Mouse (Mus musculus): ENCODE measurements around the gene Gm4450. TPM values are rescaled to one million over a fixed set of nuclear protein-coding genes. Genes with fewer than 3 reads are reported as not detected.
"Not testable (repeated sequence)": the region's sequence is repeated elsewhere in the genome, so short reads cannot be mapped to it uniquely, and the experiment has no call there.

Gm4450 gene
- not detected for total RNA-seq (2018; cell fraction: chromatin; rRNA removed)
- total RNA-seq (2018; cell fraction: cytosol; rRNA removed): not detected
- not detected for total RNA-seq (2018; cell fraction: nucleus; rRNA removed)
- not detected in 3 replicates for polyA plus RNA-seq (2018)

- H3K36me3 ChIP-seq (ENCODE audit: inconsistent target); H3K4me3 ChIP-seq (ENCODE audit: inconsistent target); H3K79me2 ChIP-seq (ENCODE audit: inconsistent target); H3K27ac ChIP-seq: not testable (repeated sequence)
- WGBS (ENCODE audit: missing documents): no CpG with 5 or more reads among the region's 1 CpGs
Measured at GRCm38 (mm10) chr3:98457026-98457425, at the start of gene Gm4450. Gene Gm4450 (minus strand): TSS chr3:98457126.

GRCm38 (mm10) chr3:98497401-98497800, 40.5 kb upstream of the Gm4450 start:
- H3K27ac ChIP-seq; H3K4me3 ChIP-seq (ENCODE audit: inconsistent target); H3K36me3 ChIP-seq (ENCODE audit: inconsistent target); H3K79me2 ChIP-seq (ENCODE audit: inconsistent target): not testable (repeated sequence)

- WGBS (ENCODE audit: missing documents): no CpG with 5 or more reads among the region's 2 CpGs
- H3K79me2 ChIP-seq (ENCODE audit: inconsistent target); H3K4me3 ChIP-seq (ENCODE audit: inconsistent target); H3K27ac ChIP-seq; H3K36me3 ChIP-seq (ENCODE audit: inconsistent target): not testable (repeated sequence)
Measured at GRCm38 (mm10) chr3:98496762-98497161, 39.8 kb upstream of the Gm4450 start.

- H3K36me3 ChIP-seq (ENCODE audit: inconsistent target); H3K27ac ChIP-seq; H3K4me3 ChIP-seq (ENCODE audit: inconsistent target); H3K79me2 ChIP-seq (ENCODE audit: inconsistent target): not testable (repeated sequence)
Measured at GRCm38 (mm10) chr3:98495055-98495454, 38.1 kb upstream of the Gm4450 start.

- H3K27ac ChIP-seq; H3K79me2 ChIP-seq (ENCODE audit: inconsistent target): not testable (repeated sequence)
Measured at GRCm38 (mm10) chr3:98494184-98494583, 37.3 kb upstream of the Gm4450 start.

GRCm38 (mm10) chr3:98471499-98471898, 14.6 kb upstream of the Gm4450 start:
- not testable (repeated sequence) for H3K4me3 ChIP-seq (ENCODE audit: inconsistent target); H3K27ac ChIP-seq; H3K36me3 ChIP-seq (ENCODE audit: inconsistent target); H3K79me2 ChIP-seq (ENCODE audit: inconsistent target)

More at GRCm38 (mm10) chr3:98494184-98494583, 37.3 kb upstream of the Gm4450 start:
- not testable (repeated sequence) for H3K36me3 ChIP-seq (ENCODE audit: inconsistent target); H3K4me3 ChIP-seq (ENCODE audit: inconsistent target)

- no CpG with 5 or more reads among the region's 1 CpGs for WGBS (ENCODE audit: missing documents)
- not testable (repeated sequence) for H3K79me2 ChIP-seq (ENCODE audit: inconsistent target); H3K27ac ChIP-seq; H3K36me3 ChIP-seq (ENCODE audit: inconsistent target); H3K4me3 ChIP-seq (ENCODE audit: inconsistent target)
Measured at GRCm38 (mm10) chr3:98471057-98471456, 14.1 kb upstream of the Gm4450 start.

GRCm38 (mm10) chr3:98469323-98469722, 12.4 kb upstream of the Gm4450 start:
- not testable (repeated sequence) for H3K27ac ChIP-seq; H3K79me2 ChIP-seq (ENCODE audit: inconsistent target); H3K36me3 ChIP-seq (ENCODE audit: inconsistent target); H3K4me3 ChIP-seq (ENCODE audit: inconsistent target)
- WGBS (ENCODE audit: missing documents): no CpG with 5 or more reads among the region's 2 CpGs

- not testable (repeated sequence) for H3K79me2 ChIP-seq (ENCODE audit: inconsistent target); H3K4me3 ChIP-seq (ENCODE audit: inconsistent target); H3K27ac ChIP-seq; H3K36me3 ChIP-seq (ENCODE audit: inconsistent target)
- WGBS (ENCODE audit: missing documents): no CpG with 5 or more reads among the region's 5 CpGs
Measured at GRCm38 (mm10) chr3:98453786-98454185, 3.1 kb downstream of the Gm4450 start.

- WGBS (ENCODE audit: missing documents): no CpG with 5 or more reads among the region's 1 CpGs
- not testable (repeated sequence) for H3K4me3 ChIP-seq (ENCODE audit: inconsistent target); H3K36me3 ChIP-seq (ENCODE audit: inconsistent target); H3K79me2 ChIP-seq (ENCODE audit: inconsistent target); H3K27ac ChIP-seq
Measured at GRCm38 (mm10) chr3:98443924-98444323, 13.0 kb downstream of the Gm4450 start.

GRCm38 (mm10) chr3:98443149-98443779, 13.7 kb downstream of the Gm4450 start:
- WGBS (ENCODE audit: missing documents): 7% methylated on average over 3 of the region's 3 CpGs
- not testable (repeated sequence) for H3K4me3 ChIP-seq (ENCODE audit: inconsistent target); H3K27ac ChIP-seq; H3K36me3 ChIP-seq (ENCODE audit: inconsistent target); H3K79me2 ChIP-seq (ENCODE audit: inconsistent target)

GRCm38 (mm10) chr3:98442245-98442644, 14.7 kb downstream of the Gm4450 start:
- not testable (repeated sequence) for H3K4me3 ChIP-seq (ENCODE audit: inconsistent target); H3K36me3 ChIP-seq (ENCODE audit: inconsistent target); H3K79me2 ChIP-seq (ENCODE audit: inconsistent target); H3K27ac ChIP-seq
- 51% methylated on average over 3 of the region's 3 CpGs for WGBS (ENCODE audit: missing documents)

GRCm38 (mm10) chr3:98435030-98435429, 21.9 kb downstream of the Gm4450 start:
- 83% methylated on average over 1 of the region's 1 CpGs for WGBS (ENCODE audit: missing documents)
- Histone ChIP-seq H3K27ac (no peak overlapping the region), H3K36me3 (ENCODE audit: inconsistent target) (no peaks in the 10 kb centered on the region), H3K79me2 (ENCODE audit: inconsistent target) (no peaks in the 10 kb centered on the region), H3K4me3 (ENCODE audit: inconsistent target) (no peak overlapping the region)

- no peak overlapping the region for H3K4me3 ChIP-seq (ENCODE audit: inconsistent target)
- H3K79me2 ChIP-seq (ENCODE audit: inconsistent target): no peaks in the 10 kb centered on the region
- no peak overlapping the region for H3K27ac ChIP-seq
- no CpG with 5 or more reads among the region's 1 CpGs for WGBS (ENCODE audit: missing documents)
- no peaks in the 10 kb centered on the region for H3K36me3 ChIP-seq (ENCODE audit: inconsistent target)
Measured at GRCm38 (mm10) chr3:98434088-98434816, 22.7 kb downstream of the Gm4450 start.

GRCm38 (mm10) chr3:98428928-98429525, 27.9 kb downstream of the Gm4450 start:
- 6% methylated on average over 8 of the region's 8 CpGs for WGBS (ENCODE audit: missing documents)
- Histone ChIP-seq H3K79me2 (ENCODE audit: inconsistent target) (no peaks in the 10 kb centered on the region), H3K27ac (no peak overlapping the region), H3K4me3 (ENCODE audit: inconsistent target) (no peak overlapping the region), H3K36me3 (ENCODE audit: inconsistent target) (no peaks in the 10 kb centered on the region)

Measured in macrophage (primary cell).